Mouse (Mus musculus): ENCODE measurements around the gene Cdan1. TPM values are rescaled to one million over a fixed set of nuclear protein-coding genes. Genes with fewer than 3 reads are reported as not detected.

Cdan1 gene
- polyA plus RNA-seq, 1 experiment from 2014 or later: 7.0 TPM

DNA sequence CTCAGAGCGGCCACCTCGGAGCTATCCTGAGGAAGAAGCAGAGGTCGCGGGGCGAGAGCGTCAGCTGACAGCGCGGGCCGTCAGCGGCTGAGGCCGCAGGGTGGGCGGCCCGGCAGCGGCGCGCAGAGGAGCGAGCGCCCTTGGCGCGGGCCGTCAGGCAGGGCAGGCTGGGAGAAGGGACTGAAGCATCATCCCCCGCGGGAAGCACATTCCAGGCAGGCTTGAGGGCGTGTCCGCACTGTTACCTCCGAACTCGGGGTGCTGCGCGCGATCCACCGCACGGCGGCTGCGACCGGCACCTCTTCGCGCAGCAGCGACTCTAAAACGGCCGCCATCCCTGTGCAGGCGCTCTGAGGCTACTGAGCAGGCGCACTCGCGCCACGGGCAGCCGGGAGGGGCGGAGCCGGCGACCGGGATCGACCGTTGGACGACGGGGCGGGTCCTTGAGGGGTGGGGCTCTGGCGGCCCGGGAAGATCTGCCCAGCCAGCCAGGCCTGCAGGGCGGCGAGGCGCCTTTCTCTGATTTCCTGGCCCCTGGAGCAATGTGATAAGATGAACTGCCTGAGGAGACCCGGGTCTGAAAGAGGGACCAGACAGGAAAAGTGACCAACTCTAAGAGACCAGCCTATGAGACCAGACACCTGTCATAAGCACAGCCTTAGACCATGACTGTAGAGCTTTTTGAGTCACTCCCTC, 118.6 kb downstream of the Cdan1 start:
- Histone ChIP-seq H3K27ac (peak overlapping the region; percentile 95), H3K36me3 (replicated peaks) (peaks cover 11% of the 10 kb centered on the region; the same call in 1 of the 2 replicates), H3K4me1 (peaks cover 32% of the 10 kb centered on the region), H3K9ac (peak overlapping the region; percentile 91), H3K27me3 (replicated peaks) (no peaks in the 10 kb centered on the region), H3K4me3 (peak overlapping the region; percentile 90), H3K4me2 (peak overlapping the region; percentile 79), H3K9me3 (no peaks in the 10 kb centered on the region)
- 0% methylated on average over 61 of the region's 61 CpGs for WGBS
- ATAC-seq (replicated peaks): peak; percentile 99

DNA sequence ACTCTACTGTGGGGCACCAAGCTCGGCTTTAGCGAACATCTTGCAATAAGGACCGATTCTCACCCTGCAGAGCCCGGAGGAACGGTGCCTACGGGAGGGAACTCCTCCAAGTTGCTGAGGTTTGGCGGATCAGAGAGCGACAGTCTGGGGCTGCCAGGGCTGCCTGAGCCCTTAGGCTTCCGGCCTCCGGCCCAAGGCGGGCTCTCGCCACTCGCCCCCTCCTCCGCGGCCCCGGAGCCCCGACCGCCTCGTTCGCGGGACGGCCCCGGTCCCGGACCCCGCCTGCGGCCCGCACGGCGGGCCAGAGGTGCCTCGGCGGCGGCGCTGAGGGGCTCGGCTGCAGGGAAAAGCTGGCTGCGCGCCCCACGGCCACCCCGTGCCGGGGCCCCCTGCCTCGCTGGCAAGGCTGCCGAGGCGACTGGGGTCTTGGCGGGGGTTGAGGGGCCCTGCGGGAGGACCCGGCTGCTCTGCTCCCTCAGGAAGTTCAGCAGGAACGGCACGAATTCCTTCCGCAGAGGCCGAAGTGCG, 119.2 kb downstream of the Cdan1 start:
- peaks cover 12% of the 10 kb centered on the region; the same call in 1 of the 2 replicates for H3K36me3 ChIP-seq (replicated peaks)
- peak overlapping the region; percentile 95 for H3K27ac ChIP-seq
- H3K9ac ChIP-seq: peak overlapping the region; percentile 91
- peak overlapping the region; percentile 90 for H3K4me3 ChIP-seq
- peak overlapping the region; percentile 79 for H3K4me2 ChIP-seq
- WGBS: under 1% methylated on average over 50 of the region's 50 CpGs
- H3K4me1 ChIP-seq: peaks cover 32% of the 10 kb centered on the region
- H3K27me3 ChIP-seq (replicated peaks): no peaks in the 10 kb centered on the region
- peak; percentile 54 for ATAC-seq (replicated peaks)
- H3K9me3 ChIP-seq: no peaks in the 10 kb centered on the region

DNA sequence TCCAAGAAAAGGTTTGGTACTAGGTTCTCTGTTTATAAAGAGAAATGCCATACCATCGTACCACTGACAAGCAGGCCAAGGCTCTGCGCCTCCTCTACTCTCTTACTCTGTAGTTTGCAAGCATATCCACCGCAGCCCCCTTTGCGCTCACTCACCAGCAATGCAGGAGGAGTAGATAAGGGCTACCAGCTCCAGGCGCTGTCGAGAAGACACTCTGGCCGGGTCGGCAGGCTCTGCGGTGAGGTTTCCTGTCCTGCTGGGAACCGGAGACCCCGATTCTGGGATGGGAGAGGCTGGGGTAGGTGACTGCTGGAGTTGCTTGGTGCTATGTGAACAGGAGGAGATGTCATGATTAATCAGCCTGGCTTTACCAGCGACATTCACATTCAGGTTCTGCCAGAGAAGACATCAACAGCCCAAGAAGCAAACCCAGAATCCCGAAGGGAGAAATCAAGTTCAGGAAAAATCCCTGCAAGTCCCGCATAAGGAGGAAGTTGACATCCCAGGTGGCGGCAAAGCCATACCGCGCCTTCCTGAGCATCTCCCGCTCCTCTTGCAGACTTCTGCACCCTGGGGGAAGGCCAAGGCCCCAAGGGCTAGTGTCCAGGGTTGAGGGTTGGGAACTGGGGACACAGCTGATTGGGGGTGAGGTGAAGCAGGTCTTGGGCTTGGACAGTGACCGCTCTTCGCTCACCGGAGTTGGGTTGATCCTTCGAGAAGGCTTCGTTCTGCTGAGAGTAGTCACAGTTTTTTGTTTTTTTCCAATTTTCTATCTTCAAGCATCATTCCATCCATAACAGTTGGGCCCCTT, 119.9 kb downstream of the Cdan1 start:
- H3K4me1 ChIP-seq: peaks cover 32% of the 10 kb centered on the region
- ATAC-seq (replicated peaks): no peak
- peak overlapping the region; percentile 79 for H3K4me2 ChIP-seq
- H3K9me3 ChIP-seq: no peaks in the 10 kb centered on the region
- peaks cover 20% of the 10 kb centered on the region; the same call in 1 of the 2 replicates for H3K36me3 ChIP-seq (replicated peaks)
- H3K27ac ChIP-seq: peak overlapping the region; percentile 95; the same call in 1 of the 2 replicates
- H3K27me3 ChIP-seq (replicated peaks): no peaks in the 10 kb centered on the region
- peak overlapping the region; percentile 91 for H3K9ac ChIP-seq
- H3K4me3 ChIP-seq: peak overlapping the region; percentile 90
- WGBS: 9% methylated on average over 23 of the region's 23 CpGs

DNA sequence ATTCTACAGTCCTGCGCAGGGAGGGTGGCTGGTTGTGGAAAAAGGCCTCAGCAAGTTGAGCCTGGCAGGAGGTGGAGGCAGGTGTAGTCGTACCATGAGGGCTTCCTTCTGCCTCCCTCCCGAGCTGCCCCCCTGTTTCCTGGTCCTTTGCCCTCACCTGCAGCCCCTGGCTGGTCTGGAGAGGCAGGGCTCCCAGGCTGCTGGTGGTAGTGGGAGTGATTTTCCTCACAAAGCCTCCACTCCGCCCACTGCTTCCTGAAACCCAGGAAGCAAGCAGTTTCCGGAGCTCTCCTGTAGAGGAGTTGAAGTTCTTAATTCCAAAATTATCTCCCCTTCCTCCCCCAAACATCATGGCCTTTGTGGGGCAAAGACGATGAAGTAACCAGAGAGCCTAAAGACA, 125.8 kb downstream of the Cdan1 start:
- 84% methylated on average over 6 of the region's 6 CpGs for WGBS
- Histone ChIP-seq H3K9me3 (no peaks in the 10 kb centered on the region), H3K27me3 (replicated peaks) (no peaks in the 10 kb centered on the region), H3K27ac (no peak overlapping the region), H3K9ac (no peak overlapping the region), H3K4me3 (no peak overlapping the region), H3K36me3 (replicated peaks) (peaks cover 63% of the 10 kb centered on the region), H3K4me1 (peaks cover 12% of the 10 kb centered on the region), H3K4me2 (no peak overlapping the region)
- no peak for ATAC-seq (replicated peaks)

DNA sequence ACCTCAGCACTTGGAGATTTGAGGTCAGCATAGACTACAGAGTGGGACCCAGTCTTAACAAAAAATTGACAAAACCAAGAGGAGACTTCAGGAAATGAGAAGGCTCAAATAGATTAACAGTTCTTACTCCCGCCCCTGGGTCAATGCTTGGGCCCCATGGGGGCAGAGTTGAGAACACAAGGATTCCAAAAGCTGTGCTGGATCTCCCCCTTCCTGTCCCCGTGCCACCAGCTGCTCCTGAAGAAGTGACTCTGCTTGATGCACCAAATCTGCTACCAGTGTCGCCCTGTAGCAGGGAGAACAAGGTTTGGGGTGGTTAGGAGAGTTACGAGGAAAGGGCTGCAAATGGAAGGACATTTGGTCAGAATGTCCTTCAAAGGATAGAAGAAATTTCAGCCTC, 126.3 kb downstream of the Cdan1 start:
- WGBS: 77% methylated on average over 4 of the region's 4 CpGs
- Histone ChIP-seq H3K9me3 (no peaks in the 10 kb centered on the region), H3K9ac (no peak overlapping the region), H3K4me1 (peaks cover 6% of the 10 kb centered on the region), H3K4me2 (no peak overlapping the region), H3K27me3 (replicated peaks) (no peaks in the 10 kb centered on the region), H3K27ac (no peak overlapping the region), H3K36me3 (replicated peaks) (peaks cover 68% of the 10 kb centered on the region), H3K4me3 (no peak overlapping the region)
- no peak for ATAC-seq (replicated peaks)

DNA sequence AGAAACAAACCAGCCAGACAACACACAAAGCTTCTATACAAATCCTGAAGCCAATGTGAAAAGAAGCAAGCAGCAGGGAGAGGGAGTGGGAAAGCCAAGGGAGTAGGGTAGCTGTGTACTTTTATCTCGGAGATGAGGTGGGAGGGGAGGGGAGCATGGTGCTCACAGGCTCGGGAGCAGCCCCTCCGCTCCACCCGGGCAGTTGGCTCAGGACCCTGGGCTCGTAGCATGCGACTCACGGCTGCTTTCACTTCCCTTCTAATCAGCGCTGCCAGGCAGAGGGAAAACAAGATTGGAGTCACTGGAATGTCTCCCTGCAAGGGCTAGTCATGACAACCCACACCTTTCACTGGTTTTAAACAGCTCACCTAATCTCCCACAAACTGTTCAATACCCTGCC, 127.4 kb downstream of the Cdan1 start:
- no peak for ATAC-seq (replicated peaks)
- peaks cover 66% of the 10 kb centered on the region for H3K36me3 ChIP-seq (replicated peaks)

DNA sequence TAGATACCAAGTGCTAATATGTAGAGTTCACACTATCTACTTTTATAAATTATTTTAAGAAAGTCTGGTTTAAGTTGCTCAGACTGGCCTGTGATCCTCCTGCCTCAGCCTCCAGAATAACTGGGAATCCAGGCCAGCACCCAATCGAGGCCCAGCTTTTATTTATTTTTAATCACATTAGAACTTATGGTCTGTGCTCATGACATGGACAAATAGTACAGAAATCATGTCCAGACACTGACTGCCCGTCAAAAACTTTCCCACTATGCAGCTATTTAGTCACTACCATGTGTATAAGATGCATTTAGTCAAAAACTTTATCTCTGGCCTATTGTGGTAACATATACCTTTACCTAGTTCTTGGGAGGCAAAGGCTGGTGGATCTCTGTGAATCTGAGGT, 128.0 kb downstream of the Cdan1 start:
- H3K9ac ChIP-seq: no peak overlapping the region
- H3K27ac ChIP-seq: no peak overlapping the region
- H3K4me2 ChIP-seq: no peak overlapping the region
- no peaks in the 10 kb centered on the region for H3K4me1 ChIP-seq
- no peak for ATAC-seq (replicated peaks)
- no peaks in the 10 kb centered on the region for H3K27me3 ChIP-seq (replicated peaks)
- H3K4me3 ChIP-seq: no peak overlapping the region
- peaks cover 64% of the 10 kb centered on the region for H3K36me3 ChIP-seq (replicated peaks)
- no peaks in the 10 kb centered on the region for H3K9me3 ChIP-seq
- 93% methylated on average over 2 of the region's 2 CpGs for WGBS

More for the DNA sequence above, 127.4 kb downstream of the Cdan1 start:
- WGBS: 73% methylated on average over 8 of the region's 8 CpGs
- Histone ChIP-seq H3K9me3 (no peaks in the 10 kb centered on the region), H3K4me1 (no peaks in the 10 kb centered on the region), H3K27ac (no peak overlapping the region), H3K4me2 (no peak overlapping the region), H3K9ac (no peak overlapping the region), H3K27me3 (replicated peaks) (no peaks in the 10 kb centered on the region), H3K4me3 (no peak overlapping the region)

DNA sequence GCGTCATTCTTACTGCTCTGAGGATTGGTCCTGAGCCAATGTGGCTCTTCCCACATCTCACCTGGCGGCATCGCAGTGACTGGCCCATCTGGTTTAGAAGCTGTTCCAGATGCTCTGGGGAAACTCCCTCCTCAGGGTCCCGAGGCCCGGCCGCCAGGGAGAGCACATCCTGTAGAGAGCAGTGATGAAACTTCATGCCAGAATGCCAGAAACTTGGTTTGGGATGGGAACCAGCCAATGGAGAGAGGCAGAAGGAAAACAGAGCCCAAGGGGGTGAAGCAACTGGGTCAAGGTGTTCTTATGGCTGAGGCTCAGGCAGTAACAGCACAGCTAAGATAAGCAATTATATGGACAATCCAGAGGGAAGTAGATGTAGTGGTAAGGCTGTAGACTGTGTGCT, 129.1 kb downstream of the Cdan1 start:
- H3K36me3 ChIP-seq (replicated peaks): peaks cover 58% of the 10 kb centered on the region
- no peak for ATAC-seq (replicated peaks)

DNA sequence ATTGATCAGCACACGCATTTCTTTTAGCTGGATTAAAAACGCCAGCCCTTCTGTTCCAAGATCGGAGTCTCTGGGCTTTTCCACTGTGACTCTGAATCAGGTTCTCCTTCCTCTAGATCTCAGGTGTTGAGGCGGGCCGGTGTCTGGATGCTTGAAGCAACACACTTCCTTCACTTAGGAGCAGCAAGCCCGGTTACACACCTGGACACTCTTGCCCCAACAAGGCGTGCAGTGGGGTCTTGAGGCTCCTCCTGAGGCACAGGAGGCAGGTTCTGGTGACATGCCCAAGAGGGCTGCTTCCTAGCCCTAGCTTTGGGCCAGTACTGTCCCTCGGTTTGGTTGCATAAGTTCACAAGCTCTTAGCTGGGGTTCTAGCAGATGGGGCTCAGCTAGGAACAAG, 131.4 kb downstream of the Cdan1 start:
- Histone ChIP-seq H3K4me2 (no peak overlapping the region), H3K4me3 (no peak overlapping the region), H3K9me3 (no peaks in the 10 kb centered on the region), H3K4me1 (no peaks in the 10 kb centered on the region), H3K27ac (no peak overlapping the region), H3K36me3 (replicated peaks) (peaks cover 51% of the 10 kb centered on the region), H3K9ac (no peak overlapping the region), H3K27me3 (replicated peaks) (no peaks in the 10 kb centered on the region)
- no peak for ATAC-seq (replicated peaks)
- 96% methylated on average over 8 of the region's 8 CpGs for WGBS

More for the DNA sequence above, 129.1 kb downstream of the Cdan1 start:
- H3K4me2 ChIP-seq: no peak overlapping the region
- no peaks in the 10 kb centered on the region for H3K4me1 ChIP-seq
- H3K9me3 ChIP-seq: no peaks in the 10 kb centered on the region
- H3K27me3 ChIP-seq (replicated peaks): no peaks in the 10 kb centered on the region
- H3K9ac ChIP-seq: no peak overlapping the region
- H3K27ac ChIP-seq: no peak overlapping the region
- no peak overlapping the region for H3K4me3 ChIP-seq
- WGBS: 95% methylated on average over 6 of the region's 6 CpGs

DNA sequence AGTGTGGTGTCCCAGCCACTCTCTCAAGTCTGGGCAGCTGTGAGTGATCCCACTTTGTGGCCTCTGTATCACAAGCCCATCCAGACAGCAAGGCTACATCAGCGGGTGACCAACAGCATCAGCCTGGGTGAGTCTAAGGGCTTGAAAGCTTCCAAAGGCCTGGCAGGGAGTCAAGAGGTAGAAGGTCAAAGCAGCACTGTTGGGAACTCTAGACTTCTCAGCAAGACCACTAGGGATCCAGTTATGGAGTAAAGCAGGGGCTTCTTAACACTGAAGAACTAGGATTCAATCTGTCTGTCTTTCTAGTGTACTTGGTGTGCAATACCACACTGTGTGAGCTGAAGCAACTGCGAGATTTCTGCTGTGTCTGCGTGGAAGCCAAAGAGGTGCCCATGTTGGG, 136.5 kb downstream of the Cdan1 start:
- no peaks in the 10 kb centered on the region for H3K4me1 ChIP-seq
- ATAC-seq (replicated peaks): no peak
- no peak overlapping the region for H3K4me2 ChIP-seq
- no peaks in the 10 kb centered on the region for H3K27me3 ChIP-seq (replicated peaks)
- no peaks in the 10 kb centered on the region for H3K9me3 ChIP-seq
- no peak overlapping the region for H3K9ac ChIP-seq
- H3K27ac ChIP-seq: no peak overlapping the region
- peaks cover 12% of the 10 kb centered on the region; the same call in 1 of the 2 replicates for H3K36me3 ChIP-seq (replicated peaks)
- WGBS: 96% methylated on average over 3 of the region's 3 CpGs
- no peak overlapping the region for H3K4me3 ChIP-seq

DNA sequence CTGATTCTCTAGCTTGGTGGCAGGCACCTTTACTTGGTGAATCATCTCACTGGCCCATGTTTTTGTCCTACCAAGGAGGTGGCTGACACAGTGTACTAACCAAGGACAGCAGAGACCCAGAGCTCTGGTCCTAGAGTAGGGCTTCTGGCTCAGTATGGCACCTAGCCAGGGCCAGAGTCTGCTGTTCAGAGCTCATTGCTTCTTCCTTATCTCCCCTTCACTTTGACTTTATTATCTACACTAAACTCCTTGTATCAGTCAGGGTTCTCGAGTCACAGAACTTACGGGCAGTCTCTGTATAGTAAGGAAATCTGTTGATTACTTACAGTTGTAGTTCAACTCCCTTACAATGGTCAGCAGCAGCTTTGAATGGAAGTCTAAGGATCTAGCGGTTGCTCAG, 139.0 kb downstream of the Cdan1 start:
- no peak overlapping the region for H3K27ac ChIP-seq
- no peaks in the 10 kb centered on the region for H3K27me3 ChIP-seq (replicated peaks)
- no peak overlapping the region for H3K4me3 ChIP-seq
- H3K4me2 ChIP-seq: no peak overlapping the region
- ATAC-seq (replicated peaks): no peak
- H3K9me3 ChIP-seq: no peaks in the 10 kb centered on the region
- H3K36me3 ChIP-seq (replicated peaks): peaks cover 12% of the 10 kb centered on the region; the same call in 1 of the 2 replicates
- H3K9ac ChIP-seq: no peak overlapping the region
- WGBS: 93% methylated on average over 3 of the region's 3 CpGs
- H3K4me1 ChIP-seq: no peaks in the 10 kb centered on the region

DNA sequence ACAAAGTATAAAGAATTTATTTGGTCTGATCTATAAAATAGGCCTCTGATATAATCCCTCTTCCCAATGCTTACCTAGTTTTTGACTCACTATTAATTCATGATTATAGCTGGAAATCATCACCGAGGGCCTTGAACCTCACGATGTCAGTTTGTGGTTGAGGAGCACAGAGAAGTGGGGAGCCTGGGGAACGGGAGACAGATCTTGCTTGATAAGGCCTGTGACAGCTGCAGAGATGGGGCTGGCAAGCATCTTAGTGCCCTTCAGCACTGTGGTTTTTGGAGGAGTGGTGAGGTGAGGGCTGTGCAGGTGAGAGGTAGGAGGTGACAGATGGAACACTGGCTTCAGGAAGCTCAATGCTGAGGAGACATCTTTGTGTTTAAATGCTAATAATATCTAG, 139.8 kb downstream of the Cdan1 start:
- no peak for ATAC-seq (replicated peaks)
- H3K27me3 ChIP-seq (replicated peaks): no peaks in the 10 kb centered on the region
- WGBS: 90% methylated on average over 3 of the region's 3 CpGs
- no peak overlapping the region for H3K9ac ChIP-seq
- H3K27ac ChIP-seq: no peak overlapping the region
- H3K36me3 ChIP-seq (replicated peaks): peaks cover 12% of the 10 kb centered on the region; the same call in 1 of the 2 replicates
- H3K4me2 ChIP-seq: no peak overlapping the region
- H3K4me3 ChIP-seq: no peak overlapping the region
- no peaks in the 10 kb centered on the region for H3K9me3 ChIP-seq
- H3K4me1 ChIP-seq: no peaks in the 10 kb centered on the region

Data from midbrain, embryonic 15.5 days (tissue).